Mouse (Mus musculus) kidney, postnatal 25 days (tissue): ENCODE measurements at regions not wholly inside any gene's neighbourhood (a gene's known extent, or its start where the extent isn't known, plus 50 kb on each side); places are given as distances from the start of the nearest gene placed in this dataset.

ENCODE experiments used
- DNase-seq, 2 experiments: peaks; one replicate each; pipeline ENCODE4 v3.0.0; 2021; ENCODE audit warnings: mixed read lengths in 2 of 2

GRCm38 (mm10) chr14:15524245-15525033, 85.7 kb upstream of the Lrrc3b start:
- DNase-seq = peak in 1 of 2 experiments; percentile 33

- DNase-seq = no peak
Measured at GRCm38 (mm10) chr14:15500600-15500999, 61.8 kb upstream of the Lrrc3b start.
